Mouse (Mus musculus): Measurements from ENCODE around the gene Atp5s.

Atp5s gene

GRCm38 (mm10) chr12:69777341-69777730, 52.6 kb downstream of the Atp5s start:
- DNase-seq (ENCODE audit: low read depth, low spot score) = no peak

GRCm38 (mm10) chr12:69777957-69778356, 53.2 kb downstream of the Atp5s start:
- no peak for DNase-seq (ENCODE audit: low read depth, low spot score)

- DNase-seq (ENCODE audit: low read depth, low spot score) = no peak
Measured at GRCm38 (mm10) chr12:69781480-69781879, 56.7 kb downstream of the Atp5s start.

GRCm38 (mm10) chr12:69781935-69782650, 57.3 kb downstream of the Atp5s start:
- DNase-seq (ENCODE audit: low read depth, low spot score) = no peak

GRCm38 (mm10) chr12:69783247-69784025, 58.7 kb downstream of the Atp5s start:
- DNase-seq (ENCODE audit: low read depth, low spot score) = no peak

GRCm38 (mm10) chr12:69785471-69785870, 60.7 kb downstream of the Atp5s start:
- DNase-seq (ENCODE audit: low read depth, low spot score) = no peak

- DNase-seq (ENCODE audit: low read depth, low spot score) = no peak
Measured at GRCm38 (mm10) chr12:69788380-69788779, 63.6 kb downstream of the Atp5s start.

- DNase-seq (ENCODE audit: low read depth, low spot score) = no peak
Measured at GRCm38 (mm10) chr12:69789766-69790529, 65.2 kb downstream of the Atp5s start.

- DNase-seq (ENCODE audit: low read depth, low spot score) = peak; percentile 37
Measured at GRCm38 (mm10) chr12:69790530-69791505, 66.1 kb downstream of the Atp5s start, which contains the start of gene Cdkl1. Cdkl1 (minus strand) TSS chr12:69791267.
